Mouse (Mus musculus) forebrain, postnatal 0 days (tissue): ENCODE data around the gene Git1. TPM values are rescaled to one million over a fixed set of nuclear protein-coding genes. Genes with fewer than 3 reads are reported as not detected.

Experiments used
- ATAC-seq: fragments of 200-750 bp; cut with Nextera tagmentation; 2 replicates; pipeline ENCODE4 v1.8.0; 2017; ENCODE audit warnings: mild to moderate bottlenecking, moderate library complexity
- DNase-seq: peaks from one replicate; pipeline ENCODE4 v3.0.0-alpha.2; 2015
- H3K27ac ChIP-seq: fragments of 300-500 bp; sonication (generic); 2 replicates; pipeline ENCODE4 v1.5.1; 2014; ENCODE audit warnings: low read depth, mild to moderate bottlenecking, antibody characterized with exemption, low read length, moderate library complexity, mixed read lengths
- H3K27me3 ChIP-seq: fragments of 300-500 bp; sonication (generic); 2 replicates; pipeline ENCODE4 v1.6.1; 2014; ENCODE audit warnings: mild to moderate bottlenecking, low read length, mixed read lengths; ENCODE audit not compliant: insufficient read depth
- H3K36me3 ChIP-seq: fragments of 300-500 bp; sonication (generic); 2 replicates; pipeline ENCODE4 v1.6.1; 2014; ENCODE audit warnings: mild to moderate bottlenecking, moderate library complexity; ENCODE audit not compliant: insufficient read depth
- H3K4me1 ChIP-seq: fragments of 300-500 bp; sonication (generic); 2 replicates; pipeline ENCODE4 v1.6.1; 2014; ENCODE audit warnings: antibody characterized with exemption; ENCODE audit not compliant: insufficient read depth
- H3K4me2 ChIP-seq: fragments of 300-500 bp; sonication (generic); 2 replicates; pipeline ENCODE4 v1.6.1; 2014; ENCODE audit warnings: low read depth, mild to moderate bottlenecking, moderate library complexity
- H3K4me3 ChIP-seq: fragments of 300-500 bp; sonication (generic); 2 replicates; pipeline ENCODE4 v1.5.1; 2014; ENCODE audit warnings: low read depth, low read length, mixed read lengths
- H3K9ac ChIP-seq: fragments of 300-500 bp; sonication (generic); 2 replicates; pipeline ENCODE4 v1.6.1; 2014; ENCODE audit warnings: mild to moderate bottlenecking
- H3K9me3 ChIP-seq: fragments of 300-500 bp; sonication (generic); 2 replicates; pipeline ENCODE4 v1.6.1; 2016; ENCODE audit warnings: low read length
- CTCF ChIP-seq: sonication (generic); IDR thresholded peaks from 2 replicates; pipeline ENCODE4 v1.5.1; 2016; ENCODE audit warnings: antibody characterized with exemption, control low read depth, low read depth
- WGBS: fragments of 180-500 bp; shearing (Covaris S2); extraction: QIAGEN DNeasy Blood & Tissue Kit; methylation state at CpG from one replicate; pipeline ENCODE4 v1.1.7; 2014; 5-methylcytosine and 5-hydroxymethylcytosine counted together
- polyA plus RNA-seq: library from polyadenylated mRNA; unstranded; fragments of >200 nt; fragmentation: Nextera tagmentation; extraction: Ambion mirVana; gene quantifications from 2 replicates; pipeline ENCODE4 v1.2.1, GENCODE M21; 2015
- total RNA-seq: library from RNA; depleted of rRNA; stranded (reverse); fragments of >200 nt; gene quantifications from 2 replicates; pipeline ENCODE4 v1.2.3, GENCODE M21; 2014

The Git1 gene
- total and polyA plus RNA-seq, 2 experiments from 2014 or later = 22.1 to 126 TPM

GRCm38 (mm10) chr11:77456866-77457265, 36.5 kb upstream of the Git1 start:
- ATAC-seq (no peak; the same call in 1 of the 2 replicates), DNase-seq (peak; percentile 41)
- Histone ChIP-seq H3K4me3 (no peak overlapping the region), H3K4me1 (no peaks in the 10 kb centered on the region), H3K9ac (no peak overlapping the region), H3K4me2 (no peak overlapping the region), H3K9me3 (no peaks in the 10 kb centered on the region), H3K27me3 (no peaks in the 10 kb centered on the region), H3K36me3 (peaks cover 21% of the 10 kb centered on the region), H3K27ac (no peak overlapping the region)
- 55% methylated on average over 6 of the region's 6 CpGs for WGBS
- TF ChIP-seq CTCF = no peak

- Histone ChIP-seq H3K4me3 (peak overlapping the region; percentile 45), H3K9ac (peak overlapping the region; percentile 56), H3K27me3 (no peaks in the 10 kb centered on the region; the same call in none of the 2 replicates), H3K4me1 (peaks cover 5% of the 10 kb centered on the region), H3K4me2 (peak overlapping the region; percentile 99), H3K27ac (no peak overlapping the region), H3K9me3 (no peaks in the 10 kb centered on the region), H3K36me3 (no peaks in the 10 kb centered on the region)
- 4% methylated on average over 6 of the region's 6 CpGs for WGBS
- ATAC-seq (no peak), DNase-seq (no peak)
- no peak for TF ChIP-seq CTCF
Measured at GRCm38 (mm10) chr11:77461856-77462255, 31.5 kb upstream of the Git1 start.

- Histone ChIP-seq H3K27ac (no peak within 1 kb of the TSS), H3K9ac (peak within 1 kb of the TSS; percentile 56), H3K27me3 (no peaks in the 10 kb centered on the region; the same call in none of the 2 replicates), H3K4me1 (peaks cover 5% of the 10 kb centered on the region), H3K9me3 (no peaks in the 10 kb centered on the region), H3K4me2 (peak within 1 kb of the TSS; percentile 99), H3K36me3 (no peaks in the 10 kb centered on the region), H3K4me3 (peak within 1 kb of the TSS; percentile 45)
- 3% methylated on average over 70 of the region's 73 CpGs for WGBS
- peak; percentile 56 for ATAC-seq
- DNase-seq = no peak
- TF ChIP-seq CTCF = no peak
Measured at GRCm38 (mm10) chr11:77462283-77463100, 30.9 kb upstream of the Git1 start, which contains the start of gene Coro6. TSS of gene Coro6 (plus strand) at chr11:77462411.

GRCm38 (mm10) chr11:77463101-77463445, 30.3 kb upstream of the Git1 start:
- H3K27ac ChIP-seq = no peak overlapping the region
- peaks cover 5% of the 10 kb centered on the region for H3K4me1 ChIP-seq
- 44% methylated on average over 8 of the region's 8 CpGs for WGBS
- peak overlapping the region; percentile 99 for H3K4me2 ChIP-seq
- TF ChIP-seq CTCF = no peak
- H3K4me3 ChIP-seq = peak overlapping the region; percentile 45; the same call in 1 of the 2 replicates
- no peaks in the 10 kb centered on the region; the same call in none of the 2 replicates for H3K27me3 ChIP-seq
- DNase-seq = no peak
- ATAC-seq = no peak
- no peaks in the 10 kb centered on the region for H3K36me3 ChIP-seq
- no peaks in the 10 kb centered on the region for H3K9me3 ChIP-seq
- no peak overlapping the region; the same call in 1 of the 2 replicates for H3K9ac ChIP-seq

- Histone ChIP-seq H3K4me3 (no peak overlapping the region), H3K36me3 (no peaks in the 10 kb centered on the region), H3K9ac (no peak overlapping the region), H3K27me3 (no peaks in the 10 kb centered on the region; the same call in none of the 2 replicates), H3K4me2 (no peak overlapping the region), H3K4me1 (peaks cover 5% of the 10 kb centered on the region), H3K9me3 (no peaks in the 10 kb centered on the region), H3K27ac (no peak overlapping the region)
- no peak for DNase-seq
- 78% methylated on average over 10 of the region's 10 CpGs for WGBS
- TF ChIP-seq CTCF = no peak
- ATAC-seq = no peak
Measured at GRCm38 (mm10) chr11:77463786-77464185, 29.6 kb upstream of the Git1 start.

- ATAC-seq = no peak
- H3K36me3 ChIP-seq = no peaks in the 10 kb centered on the region
- no peaks in the 10 kb centered on the region; the same call in none of the 2 replicates for H3K27me3 ChIP-seq
- TF ChIP-seq CTCF = no peak
- DNase-seq = no peak
- WGBS = 51% methylated on average over 4 of the region's 4 CpGs
- H3K4me3 ChIP-seq = no peak overlapping the region
- no peak overlapping the region for H3K27ac ChIP-seq
- no peak overlapping the region for H3K9ac ChIP-seq
- H3K9me3 ChIP-seq = no peaks in the 10 kb centered on the region
- peaks cover 5% of the 10 kb centered on the region for H3K4me1 ChIP-seq
- H3K4me2 ChIP-seq = no peak overlapping the region
Measured at GRCm38 (mm10) chr11:77464684-77465083, 28.7 kb upstream of the Git1 start.

- Histone ChIP-seq H3K9ac (no peak overlapping the region), H3K4me1 (peaks cover 5% of the 10 kb centered on the region), H3K36me3 (0 out of 2 replicates have a peak, but pooled peaks cover under 1% of the 10 kb centered on the region), H3K4me3 (no peak overlapping the region), H3K9me3 (no peaks in the 10 kb centered on the region), H3K27me3 (no peaks in the 10 kb centered on the region; the same call in none of the 2 replicates), H3K4me2 (no peak overlapping the region), H3K27ac (no peak overlapping the region)
- ATAC-seq = no peak
- WGBS = 45% methylated on average over 3 of the region's 3 CpGs
- DNase-seq = no peak
- no peak for TF ChIP-seq CTCF
Measured at GRCm38 (mm10) chr11:77465111-77465510, 28.3 kb upstream of the Git1 start.
